Mouse (Mus musculus): Measurements from ENCODE around the gene Specc1l.
"Not testable (repeated sequence)": the region's sequence is repeated elsewhere in the genome, so short reads cannot be mapped to it uniquely, and the experiment has no call there.

The Specc1l gene

GRCm38 (mm10) chr10:75352541-75352940, 140.7 kb downstream of the Specc1l start:
- in situ Hi-C loops (cut with MboI, MseI) = no loop called here

DNA sequence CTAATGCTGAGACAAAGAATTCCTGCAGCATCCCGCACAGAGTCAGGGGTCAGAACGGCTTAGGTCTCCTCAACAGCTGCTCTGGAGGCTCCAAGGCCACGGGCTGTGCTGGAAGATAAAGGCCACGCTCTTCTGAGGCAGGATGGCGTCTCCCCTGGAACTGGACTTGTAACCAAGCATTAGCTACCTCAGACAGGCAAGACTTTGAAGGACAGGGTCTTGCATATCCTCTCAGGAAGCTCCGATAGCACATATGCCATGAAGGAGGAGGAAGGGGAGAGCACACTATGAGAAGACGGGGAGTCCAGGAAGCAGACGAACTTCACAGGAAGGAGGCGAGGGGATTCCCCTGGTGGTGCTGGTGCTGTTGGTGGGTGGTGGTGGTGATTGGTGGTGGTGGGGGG, 142.0 kb downstream of the Specc1l start:
- in situ Hi-C loops (cut with MboI, MseI) = not testable (repeated sequence)

- in situ Hi-C loops (cut with MboI, MseI) = no loop called here
Observed at GRCm38 (mm10) chr10:75355341-75355740, 143.5 kb downstream of the Specc1l start.
